Mouse (Mus musculus): ENCODE data around the gene Rpl10l.

Gene Rpl10l

DNA sequence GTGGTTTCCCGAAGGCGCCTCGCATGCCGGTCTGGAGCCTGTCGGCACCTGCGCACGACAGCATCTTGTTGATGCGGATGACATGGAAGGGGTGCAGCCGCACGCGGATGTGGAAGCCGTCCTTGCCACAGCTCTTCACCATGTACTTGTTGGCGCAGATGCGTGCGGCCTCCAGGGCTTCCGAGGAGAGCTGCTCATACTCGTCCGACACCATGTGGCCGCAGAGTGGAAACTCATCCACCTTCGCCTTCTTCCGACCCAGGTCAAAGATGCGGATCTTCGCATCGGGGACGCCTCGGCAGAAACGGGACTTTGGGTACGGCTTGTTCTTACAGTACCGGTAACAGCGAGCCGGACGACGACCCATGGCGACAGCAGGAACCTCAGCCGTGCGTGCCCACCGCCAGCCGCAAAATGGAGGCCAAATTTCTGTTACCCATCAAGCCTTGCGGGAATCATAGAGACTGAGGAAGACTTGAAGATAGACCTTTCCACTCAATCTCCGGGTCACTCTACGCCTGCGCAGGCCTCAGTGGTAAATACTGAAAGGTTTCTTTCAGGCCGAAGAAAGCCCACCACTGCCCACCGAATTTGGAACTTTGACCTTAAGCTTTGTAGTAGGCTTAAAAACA, at the start of gene Rpl10l:
Rpl10l (minus strand) TSS at position 411 of the 632 bp plus-strand sequence.
- in situ Hi-C loops (cut with MboI, MseI): no loop called here

DNA sequence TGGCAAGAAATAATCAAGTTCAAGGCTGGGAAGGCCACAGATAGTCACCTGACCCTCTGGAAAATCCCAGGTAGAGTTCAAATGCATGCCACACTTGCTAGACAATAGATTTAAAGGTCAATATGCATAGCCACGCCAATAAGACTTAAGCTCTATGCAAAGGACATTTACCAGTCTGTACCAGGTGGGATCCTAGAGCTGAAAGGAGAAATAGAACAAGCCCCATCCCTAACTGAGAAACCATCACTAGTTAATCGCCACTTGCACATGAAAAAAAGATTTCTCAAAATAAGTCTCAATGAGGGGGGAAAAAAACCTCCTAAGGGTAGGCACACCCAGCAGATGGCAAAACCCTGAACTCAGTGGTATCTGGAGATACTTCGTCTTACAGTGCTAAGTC, 8.3 kb downstream of the Rpl10l start:
- in situ Hi-C loops (cut with MboI, MseI): no loop called here

DNA sequence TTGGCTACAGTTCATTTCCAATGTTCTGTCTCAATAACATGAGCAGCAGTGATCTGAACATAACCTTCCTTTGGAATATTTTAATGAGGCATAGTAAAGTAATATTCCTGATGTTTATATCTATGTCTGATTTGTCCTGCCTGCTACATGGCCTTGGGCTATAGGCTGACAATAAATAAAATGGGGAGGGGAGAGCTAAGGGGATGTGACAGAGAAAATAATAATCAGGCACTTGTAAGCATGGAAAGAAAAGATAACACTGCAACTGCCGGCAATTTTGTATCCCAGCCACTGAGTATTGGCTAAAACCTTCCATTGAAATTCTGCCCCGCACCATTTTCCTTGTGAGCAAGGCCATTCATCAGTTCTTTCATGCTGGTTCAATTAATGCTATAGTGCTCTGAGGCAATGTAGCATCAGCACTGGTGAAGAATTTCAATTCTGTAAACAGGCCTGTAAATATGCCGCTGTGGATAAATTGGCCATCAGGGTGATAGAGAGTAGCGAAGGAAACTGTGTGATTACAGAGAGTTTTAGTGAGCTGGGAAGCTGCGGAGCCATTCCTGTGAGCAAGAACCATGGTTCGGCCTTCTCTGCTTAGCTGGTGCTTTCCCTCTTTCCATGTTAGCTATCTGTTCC, 38.6 kb downstream of the Rpl10l start:
- in situ Hi-C loops (cut with MboI, MseI): no loop called here

DNA sequence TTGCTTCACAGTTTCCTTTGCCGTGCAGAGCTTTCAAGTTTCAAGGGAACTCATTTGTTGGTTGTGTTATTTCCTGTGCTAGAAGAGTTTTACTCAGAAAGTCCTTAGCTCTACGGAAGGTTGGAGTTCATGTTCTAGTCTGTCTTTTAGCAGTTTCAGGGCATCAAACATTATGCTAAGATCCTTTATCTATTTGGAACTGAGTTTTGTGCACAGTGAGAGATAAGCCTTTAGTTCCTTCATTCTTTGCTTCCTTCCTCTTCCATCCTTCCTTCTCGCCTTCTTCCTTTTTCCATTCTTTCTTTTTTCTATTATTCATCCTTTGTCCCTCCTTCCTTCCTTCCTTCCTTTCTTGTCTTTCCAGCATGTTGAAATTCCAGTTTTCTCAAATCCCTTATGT, 50.0 kb downstream of the Rpl10l start:
- in situ Hi-C loops (cut with MboI, MseI): no loop called here
